Mouse (Mus musculus): ENCODE results near the gene Crb1.

GRCm38 (mm10) chr1:139232636-139233035 is 144.3 kb downstream of the Crb1 start:
- TF ChIP-seq CTCF (IDR thresholded peaks at IDR 0.05; ENCODE audit: low read depth, low read length) (no peak), POLR2A (IDR thresholded peaks at IDR 0.05; ENCODE audit: insufficient read depth, low read length) (no peak)
